Mouse (Mus musculus) bone marrow, adult 2 months (tissue): ENCODE measurements around the gene Bcas3. TPM values are rescaled to one million over a fixed set of nuclear protein-coding genes. Genes with fewer than 3 reads are reported as not detected.

Experiments used
- H3K27ac ChIP-seq: fragments of 200-500 bp; 2 replicates; pipeline ENCODE4 v1.5.1; 2012; ENCODE audit warnings: low read depth, mild to moderate bottlenecking, control low read depth, inconsistent platforms, low read length; ENCODE audit not compliant: control insufficient read depth, poor library complexity, insufficient read depth
- H3K4me1 ChIP-seq: fragments of 200-500 bp; 2 replicates; pipeline ENCODE4 v1.6.1; 2011; ENCODE audit warnings: low read length; ENCODE audit not compliant: control insufficient read depth, insufficient read depth
- H3K4me3 ChIP-seq: fragments of 200-500 bp; replicated peaks from 2 replicates; pipeline ENCODE3; 2011; ENCODE audit warnings: mild to moderate bottlenecking, low read depth, low read length, control low read depth; ENCODE audit not compliant: control insufficient read depth
- CTCF ChIP-seq: fragments of 200-500 bp; IDR thresholded peaks from 2 replicates; pipeline ENCODE4 v1.5.1; 2011; ENCODE audit warnings: low read length, control low read depth; ENCODE audit not compliant: control insufficient read depth, insufficient read depth
- POLR2A ChIP-seq: fragments of 200-500 bp; IDR thresholded peaks from 2 replicates; pipeline ENCODE4 v1.6.1; 2011; ENCODE audit warnings: low read depth, mild to moderate bottlenecking, control low read depth, low read length, borderline replicate concordance; ENCODE audit not compliant: control insufficient read depth
- WGBS: fragments of 180-500 bp; shearing (Covaris S2); methylation state at CpG from one replicate; pipeline ENCODE4 v1.1.7; 2018; 5-methylcytosine and 5-hydroxymethylcytosine counted together
- polyA plus RNA-seq: library from polyadenylated mRNA; stranded (reverse); fragments of >200 nt; gene quantifications from 2 replicates; pipeline ENCODE4 v1.2.4, GENCODE M21; 2011; ENCODE audit warnings: low replicate concordance; ENCODE audit not compliant: missing spikeins, insufficient read depth, insufficient read length

Bcas3 gene
- polyA plus RNA-seq, 1 experiment = 19.5 TPM

- no peak overlapping the region for H3K27ac ChIP-seq
- H3K4me3 ChIP-seq = no peak overlapping the region
- TF ChIP-seq CTCF (no peak), POLR2A (no peak)
- peaks cover 1% of the 10 kb centered on the region; the same call in 1 of the 2 replicates for H3K4me1 ChIP-seq
- 57% methylated on average over 4 of the region's 4 CpGs for WGBS
Measured at GRCm38 (mm10) chr11:85773391-85773790, 420.4 kb downstream of the Bcas3 start.

- H3K4me3 ChIP-seq = no peak overlapping the region
- 32% methylated on average over 6 of the region's 6 CpGs for WGBS
- no peak for TF ChIP-seq POLR2A
- no peak for TF ChIP-seq CTCF
- no peaks in the 10 kb centered on the region for H3K4me1 ChIP-seq
- H3K27ac ChIP-seq = no peak overlapping the region
Measured at GRCm38 (mm10) chr11:85774707-85775106, 421.7 kb downstream of the Bcas3 start.

DNA sequence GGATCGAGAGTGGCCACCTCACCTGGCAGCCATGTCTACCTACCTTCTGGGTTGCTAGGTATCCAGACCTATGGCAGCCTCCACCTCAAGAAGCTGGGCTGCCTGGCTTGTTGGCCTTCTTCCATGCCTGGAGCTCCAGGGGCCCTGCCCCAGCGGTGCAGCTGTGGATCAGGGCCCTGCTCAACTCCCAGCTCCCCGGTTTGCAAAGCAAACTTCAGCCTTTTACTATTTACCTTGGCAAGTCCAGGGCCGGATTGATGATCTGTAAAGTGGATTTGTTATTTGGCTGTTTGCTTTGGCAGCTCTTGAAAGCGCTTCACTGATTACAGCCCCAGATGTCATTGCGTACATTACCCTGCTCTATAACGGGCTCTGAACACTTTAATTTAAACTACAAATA lies 422.5 kb downstream of the Bcas3 start:
- TF ChIP-seq CTCF = no peak
- TF ChIP-seq POLR2A = no peak
- WGBS = 78% methylated on average over 7 of the region's 7 CpGs
- Histone ChIP-seq H3K27ac (no peak overlapping the region), H3K4me3 (no peak overlapping the region), H3K4me1 (no peaks in the 10 kb centered on the region)

GRCm38 (mm10) chr11:85776861-85777360 lies 423.9 kb downstream of the Bcas3 start:
- 75% methylated on average over 7 of the region's 7 CpGs for WGBS
- no peak for TF ChIP-seq POLR2A
- TF ChIP-seq CTCF = no peak
- Histone ChIP-seq H3K27ac (no peak overlapping the region), H3K4me1 (no peaks in the 10 kb centered on the region), H3K4me3 (no peak overlapping the region)

- H3K27ac ChIP-seq = no peak overlapping the region
- 68% methylated on average over 2 of the region's 2 CpGs for WGBS
- H3K4me3 ChIP-seq = no peak overlapping the region
- no peaks in the 10 kb centered on the region for H3K4me1 ChIP-seq
- no peak for TF ChIP-seq POLR2A
- no peak for TF ChIP-seq CTCF
Measured at GRCm38 (mm10) chr11:85777950-85778349, 425.0 kb downstream of the Bcas3 start.

GRCm38 (mm10) chr11:85780303-85780702 lies 427.3 kb downstream of the Bcas3 start:
- no peaks in the 10 kb centered on the region for H3K4me1 ChIP-seq
- TF ChIP-seq CTCF (no peak), POLR2A (no peak)
- no peak overlapping the region for H3K4me3 ChIP-seq
- H3K27ac ChIP-seq = no peak overlapping the region
- 81% methylated on average over 4 of the region's 4 CpGs for WGBS

DNA sequence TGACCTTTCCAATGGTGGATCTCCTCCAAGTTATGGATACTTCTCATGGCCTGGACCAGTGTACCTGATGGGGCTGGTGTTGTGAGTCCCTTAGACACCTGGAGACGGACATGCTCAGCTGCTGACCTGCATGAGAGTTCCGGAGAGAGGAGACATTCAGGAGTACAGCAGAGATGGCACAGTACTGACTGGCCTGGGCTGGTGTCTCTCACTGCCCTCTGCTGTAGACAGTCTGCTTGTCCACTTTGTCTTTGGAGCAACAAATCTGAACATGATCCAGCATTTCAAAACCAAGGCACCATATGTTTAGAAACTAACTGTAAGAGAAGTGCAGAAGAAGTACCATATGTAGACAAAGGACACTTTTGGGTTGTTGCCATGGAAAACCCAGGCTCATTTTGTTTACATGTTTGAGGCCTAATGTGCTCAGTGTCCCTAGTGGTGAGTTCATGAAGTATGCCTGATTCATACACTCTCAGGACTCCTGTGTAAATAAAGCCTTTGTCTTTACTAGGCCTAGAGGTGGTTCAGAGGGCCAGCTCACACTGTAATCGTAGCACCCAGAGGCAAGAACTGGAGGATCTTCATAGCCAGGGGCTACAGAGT lies 433.2 kb downstream of the Bcas3 start:
- 78% methylated on average over 3 of the region's 3 CpGs for WGBS
- H3K4me3 ChIP-seq = no peak overlapping the region
- no peak for TF ChIP-seq CTCF
- no peak for TF ChIP-seq POLR2A
- H3K4me1 ChIP-seq = peaks cover 2% of the 10 kb centered on the region; the same call in 1 of the 2 replicates
- no peak overlapping the region for H3K27ac ChIP-seq

DNA sequence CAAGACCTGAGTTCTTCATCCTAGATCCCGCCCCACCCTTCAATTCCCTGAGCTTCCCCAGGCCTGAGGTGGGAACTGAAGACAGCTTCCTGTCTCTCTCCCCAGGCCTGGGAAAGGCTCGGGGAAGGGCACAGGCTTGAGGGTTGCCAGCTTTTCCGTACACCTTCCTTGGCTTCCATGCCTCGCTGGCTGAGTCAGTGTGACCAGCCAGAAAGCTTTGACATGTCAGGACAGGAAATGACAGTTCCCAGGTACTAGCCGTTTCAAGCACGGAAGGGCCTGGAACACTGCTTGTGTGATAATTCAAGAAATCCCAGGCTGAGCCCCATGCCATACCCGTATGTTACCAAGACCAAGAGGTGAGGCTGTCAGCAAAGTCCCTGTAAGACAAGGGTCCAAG lies 436.8 kb downstream of the Bcas3 start:
- no peak for TF ChIP-seq CTCF
- no peak for TF ChIP-seq POLR2A
- Histone ChIP-seq H3K4me1 (peaks cover 5% of the 10 kb centered on the region), H3K27ac (no peak overlapping the region; the same call in 1 of the 2 replicates), H3K4me3 (no peak overlapping the region)
- 75% methylated on average over 7 of the region's 7 CpGs for WGBS
